Mouse (Mus musculus) gastrocnemius, adult 18-20 months (tissue): Measurements from ENCODE around the gene Dars. TPM values are rescaled to one million over a fixed set of nuclear protein-coding genes. Genes with fewer than 3 reads are reported as not detected.
"Not testable (repeated sequence)": the region's sequence is repeated elsewhere in the genome, so short reads cannot be mapped to it uniquely, and the experiment has no call there.

Experiments
- DNase-seq: peaks from one replicate; pipeline ENCODE4 v3.0.0; 2021; ENCODE audit warnings: low spot score
- total RNA-seq, 2 experiments: library from RNA; stranded (reverse); gene quantifications; 2 replicates each; pipeline ENCODE4 v1.2.3; 2021

Dars gene
- total RNA-seq, 2 experiments from 2014 or later, result 62.4 to 66.9 TPM

- DNase-seq, result no peak
Observed at GRCm38 (mm10) chr1:128353092-128353491, 64.1 kb downstream of the Dars start.

- DNase-seq, result no peak
Observed at GRCm38 (mm10) chr1:128344232-128344631, 72.9 kb downstream of the Dars start.

GRCm38 (mm10) chr1:128337708-128338320 is 79.4 kb downstream of the Dars start:
- no peak for DNase-seq

GRCm38 (mm10) chr1:128330313-128330712 is 86.9 kb downstream of the Dars start:
- DNase-seq, result no peak

GRCm38 (mm10) chr1:128328218-128328617 is 89.0 kb downstream of the Dars start, which contains the start of gene Lct:
Lct (minus strand) TSS chr1:128328318.
- DNase-seq, result no peak

- DNase-seq, result no peak
Observed at GRCm38 (mm10) chr1:128327165-128327564, 90.0 kb downstream of the Dars start.

- DNase-seq, result no peak
Observed at GRCm38 (mm10) chr1:128324776-128325175, 92.4 kb downstream of the Dars start.

GRCm38 (mm10) chr1:128323026-128323643 is 94.0 kb downstream of the Dars start:
- no peak for DNase-seq

- DNase-seq, result not testable (repeated sequence)
Observed at GRCm38 (mm10) chr1:128319266-128319665, 97.9 kb downstream of the Dars start.

GRCm38 (mm10) chr1:128314665-128315064 is 102.5 kb downstream of the Dars start:
- no peak for DNase-seq

Other genes with a start within 250 kb of the Dars start
- gene Ubxn4, start 173.4 kb downstream of the Dars start, total RNA-seq, result 10 to 100 TPM; 42.8 to 51.0 TPM
- not detected for gene Lct, start 89.0 kb downstream of the Dars start, total RNA-seq
- 1 to 10 TPM; 1.4 to 2.9 TPM for gene Mcm6, start 57.7 kb downstream of the Dars start, total RNA-seq
- gene Cxcr4, start 174.9 kb upstream of the Dars start, total RNA-seq, result 1 to 10 TPM; 2.4 to 2.8 TPM